Mouse (Mus musculus) brain, adult 2 months (tissue): ENCODE data around the gene Calm1.
"Not testable (repeated sequence)": the region's sequence is repeated elsewhere in the genome, so short reads cannot be mapped to it uniquely, and the experiment has no call there.

Source experiments
- DNase-seq: peaks from one replicate; pipeline ENCODE4 v3.0.0; 2011; ENCODE audit warnings: low read depth, low spot score

The Calm1 gene

GRCm38 (mm10) chr12:100198967-100199660 lies at the start of gene Calm1:
Calm1 (plus strand) TSS chr12:100199435.
- peak; percentile 99 for DNase-seq

- DNase-seq: peak; percentile 60
Observed at GRCm38 (mm10) chr12:100152466-100152865, 46.8 kb upstream of the Calm1 start.

- peak; percentile 98 for DNase-seq
Observed at GRCm38 (mm10) chr12:100159261-100159975, 39.8 kb upstream of the Calm1 start, which contains the start of gene Nrde2. Nrde2 (minus strand) TSS chr12:100159653.

- no peak for DNase-seq
Observed at GRCm38 (mm10) chr12:100164991-100165500, 34.2 kb upstream of the Calm1 start.

GRCm38 (mm10) chr12:100166177-100166576 lies 33.1 kb upstream of the Calm1 start:
- peak; percentile 90 for DNase-seq

- DNase-seq: peak; percentile 58
Observed at GRCm38 (mm10) chr12:100166939-100167338, 32.3 kb upstream of the Calm1 start.

GRCm38 (mm10) chr12:100167502-100167901 lies 31.7 kb upstream of the Calm1 start:
- DNase-seq: no peak

GRCm38 (mm10) chr12:100167931-100168871 lies 31.0 kb upstream of the Calm1 start:
- peak; percentile 91 for DNase-seq

- peak; percentile 64 for DNase-seq
Observed at GRCm38 (mm10) chr12:100172481-100172880, 26.8 kb upstream of the Calm1 start.

GRCm38 (mm10) chr12:100176469-100177056 lies 22.7 kb upstream of the Calm1 start:
- DNase-seq: no peak

- no peak for DNase-seq
Observed at GRCm38 (mm10) chr12:100178898-100179440, 20.3 kb upstream of the Calm1 start.

GRCm38 (mm10) chr12:100180802-100181201 lies 18.4 kb upstream of the Calm1 start:
- no peak for DNase-seq

- DNase-seq: no peak
Observed at GRCm38 (mm10) chr12:100182676-100183075, 16.6 kb upstream of the Calm1 start.

- no peak for DNase-seq
Observed at GRCm38 (mm10) chr12:100183970-100184369, 15.3 kb upstream of the Calm1 start.

- not testable (repeated sequence) for DNase-seq
Observed at GRCm38 (mm10) chr12:100184976-100185375, 14.3 kb upstream of the Calm1 start.

GRCm38 (mm10) chr12:100185897-100186296 lies 13.3 kb upstream of the Calm1 start:
- peak; percentile 75 for DNase-seq

GRCm38 (mm10) chr12:100186376-100186775 lies 12.9 kb upstream of the Calm1 start:
- peak; percentile 86 for DNase-seq

GRCm38 (mm10) chr12:100187013-100187755 lies 12.1 kb upstream of the Calm1 start:
- peak; percentile 100 for DNase-seq

- DNase-seq: peak; percentile 66
Observed at GRCm38 (mm10) chr12:100187756-100188430, 11.3 kb upstream of the Calm1 start.

GRCm38 (mm10) chr12:100190802-100191201 lies 8.4 kb upstream of the Calm1 start:
- DNase-seq: no peak
